In genomic region chr2:84477759-84478158, GRCm38 (mm10) we compare ENCODE assay signal across 23 mouse cellular contexts. TPM values are rescaled to one million over a fixed set of nuclear protein-coding genes. Genes with fewer than 3 reads are reported as not detected.
DNase-seq lines count a peak whose midpoint lies in the region; ATAC-seq lines count a peak whose summit lies in the region.
"Had no signal": no experiment of that assay in that cellular context is flagged by ENCODE, and none has a peak within 500 bp of the region (broad histone marks: within the 10 kb centered on the region; RNA-seq: fewer than 3 reads in every experiment).

No protein-coding gene starts in this region.

- DNase-seq in heart, adult 11 months, result peak; percentile 80
- no peak for DNase-seq in heart, embryonic 10.5 days (ENCODE audit: low spot score)
- no peak for DNase-seq in heart, postnatal 14 days
- no peak for DNase-seq in heart, adult 18-20 months
- no peak for DNase-seq in limb, embryonic 10.5 days (ENCODE audit: low spot score)
- DNase-seq in gastrocnemius, adult 18-20 months (ENCODE audit: low spot score), result no peak
- DNase-seq: adrenal gland, adult 2 months; adrenal gland, adult 8-10 months; adrenal gland, postnatal 10 days; adrenal gland, postnatal 14 days; adrenal gland, postnatal 25 days; adrenal gland, postnatal 36 days; B cell, adult 2 months; cerebellum, adult 11 months; cerebellum, adult 11-12 months had no signal

- H3K4me3 ChIP-seq in heart, embryonic 12.5 days, result no peak overlapping the region
- no peak overlapping the region for H3K4me3 ChIP-seq in heart, embryonic 10.5 days
- no peak overlapping the region for H3K4me3 ChIP-seq in heart, embryonic 15.5 days
- H3K4me3 ChIP-seq in limb, embryonic 10.5 days, result no peak overlapping the region

- H3K27me3 ChIP-seq in heart, embryonic 12.5 days (replicated peaks), result no peaks in the 10 kb centered on the region
- no peaks in the 10 kb centered on the region for H3K27me3 ChIP-seq in heart, embryonic 10.5 days (ENCODE audit: insufficient read depth, poor library complexity, severe bottlenecking)
- H3K27me3 ChIP-seq in heart, embryonic 15.5 days, result no peaks in the 10 kb centered on the region
- no peaks in the 10 kb centered on the region for H3K27me3 ChIP-seq in limb, embryonic 10.5 days (ENCODE audit: low read depth, poor library complexity, severe bottlenecking)
- H3K27me3 ChIP-seq: CH12.LX, Patski had no signal

- H3K9ac ChIP-seq in heart, embryonic 12.5 days, result no peak overlapping the region
- no peak overlapping the region for H3K9ac ChIP-seq in heart, embryonic 15.5 days

- H3K4me2 ChIP-seq in heart, embryonic 12.5 days, result no peak overlapping the region
- H3K4me2 ChIP-seq in heart, embryonic 15.5 days, result no peak overlapping the region

- no peak for ATAC-seq in heart, embryonic 12.5 days (ENCODE audit: insufficient number of reproducible peaks, low FRiP score)
- no peak for ATAC-seq in heart, embryonic 15.5 days (replicated peaks; ENCODE audit: insufficient number of reproducible peaks, insufficient read depth, low FRiP score, low read depth)
- ATAC-seq: activated CD4-positive, CD25-positive, alpha-beta regulatory T cell, adult 4 months; CD4-positive, CD25-positive, alpha-beta regulatory T cell, adult 4 months; Patski had no signal

- H3K36me3 ChIP-seq in heart, embryonic 12.5 days, result peaks cover 5% of the 10 kb centered on the region
- peaks cover 12% of the 10 kb centered on the region for H3K36me3 ChIP-seq in heart, embryonic 10.5 days
- H3K36me3 ChIP-seq in heart, embryonic 15.5 days, result peaks cover 5% of the 10 kb centered on the region; the same call in 1 of the 2 replicates
- H3K36me3 ChIP-seq in limb, embryonic 10.5 days, result no peaks in the 10 kb centered on the region

- no peaks in the 10 kb centered on the region for H3K9me3 ChIP-seq in heart, embryonic 12.5 days (replicated peaks)
- no peaks in the 10 kb centered on the region for H3K9me3 ChIP-seq in heart, embryonic 10.5 days
- no peaks in the 10 kb centered on the region for H3K9me3 ChIP-seq in heart, embryonic 15.5 days (replicated peaks)
- H3K9me3 ChIP-seq in limb, embryonic 10.5 days (replicated peaks), result no peaks in the 10 kb centered on the region
- H3K9me3 ChIP-seq: G1E had no signal

- H3K27ac ChIP-seq in heart, embryonic 12.5 days (ENCODE audit: poor library complexity, severe bottlenecking), result no peak overlapping the region
- peak overlapping the region; percentile 89 for H3K27ac ChIP-seq in heart, embryonic 10.5 days
- H3K27ac ChIP-seq in heart, embryonic 15.5 days, result peak overlapping the region; percentile 88; the same call in 1 of the 2 replicates
- H3K27ac ChIP-seq in limb, embryonic 10.5 days, result peak overlapping the region; percentile 36; the same call in 1 of the 2 replicates

- intact Hi-C loops in heart, postnatal 14 days (cut with DNase I), result no loop called here

- WGBS in heart, embryonic 12.5 days, result 93% methylated on average over 6 of the region's 6 CpGs
- WGBS in heart, embryonic 10.5 days, result 91% methylated on average over 6 of the region's 6 CpGs
- WGBS in heart, embryonic 15.5 days, result 87% methylated on average over 6 of the region's 6 CpGs
- WGBS in limb, embryonic 10.5 days, result 89% methylated on average over 6 of the region's 6 CpGs

- peaks cover 35% of the 10 kb centered on the region for H3K4me1 ChIP-seq in heart, embryonic 12.5 days (replicated peaks)
- peaks cover 35% of the 10 kb centered on the region for H3K4me1 ChIP-seq in heart, embryonic 10.5 days
- H3K4me1 ChIP-seq in heart, embryonic 15.5 days (replicated peaks), result peaks cover 27% of the 10 kb centered on the region
- peaks cover 33% of the 10 kb centered on the region for H3K4me1 ChIP-seq in limb, embryonic 10.5 days

RNA-seq across cellular contexts. Expression of gene Tfpi, which starts 1.2 kb away (rescaled TPM):
- polyA plus RNA-seq in heart, embryonic 12.5 days (2016; fragmentation: Nextera tagmentation; extraction: Ambion mirVana), result 78.8 and 80.0 TPM in 2 replicates
- 56.5 and 68.8 TPM in 2 replicates for polyA plus RNA-seq in heart, embryonic 10.5 days (2016; fragmentation: Nextera tagmentation; extraction: Ambion mirVana)
- 10 to 100 TPM; 56.4 to 57.8 TPM for total RNA-seq in heart, postnatal 14 days (2021)
- polyA plus RNA-seq in heart, embryonic 15.5 days (2015; fragmentation: Nextera tagmentation; extraction: Ambion mirVana), result 70.3 and 70.6 TPM in 2 replicates
- 10 to 100 TPM; 48.7 to 70.1 TPM for total RNA-seq in heart, adult 18-20 months (2021)
- 12.5 and 13.9 TPM in 2 replicates for polyA plus RNA-seq in limb, embryonic 10.5 days (2016; fragmentation: Nextera tagmentation; extraction: Ambion mirVana)
- 1 to 10 TPM; 2.2 to 2.9 TPM for total RNA-seq in gastrocnemius, adult 18-20 months (2021)

RNA-seq across cellular contexts. Expression of gene Calcrl, which starts 52.5 kb away (rescaled TPM):
- 65.1 and 69.5 TPM in 2 replicates for polyA plus RNA-seq in heart, embryonic 12.5 days (2016; fragmentation: Nextera tagmentation; extraction: Ambion mirVana)
- polyA plus RNA-seq in heart, embryonic 10.5 days (2016; fragmentation: Nextera tagmentation; extraction: Ambion mirVana), result 37.7 and 52.7 TPM in 2 replicates
- 10 to 100 TPM; 45.2 to 45.3 TPM for total RNA-seq in heart, postnatal 14 days (2021)
- 38.8 and 39.4 TPM in 2 replicates for polyA plus RNA-seq in heart, embryonic 15.5 days (2015; fragmentation: Nextera tagmentation; extraction: Ambion mirVana)
- 10 to 100 TPM; 25.3 to 27.4 TPM for total RNA-seq in heart, adult 18-20 months (2021)
- 16.6 and 19.6 TPM in 2 replicates for polyA plus RNA-seq in limb, embryonic 10.5 days (2016; fragmentation: Nextera tagmentation; extraction: Ambion mirVana)
- 10 to 100 TPM; 11.1 TPM for total RNA-seq in gastrocnemius, adult 18-20 months (2021)
- total RNA-seq: MEL had no signal
- polyA plus RNA-seq: Patski had no signal
